Mouse (Mus musculus): Measurements from ENCODE around the gene Gm20388. TPM values are rescaled to one million over a fixed set of nuclear protein-coding genes. Genes with fewer than 3 reads are reported as not detected.
A peak's percentile ranks its signal among the peaks of the same experiment; 100 is the strongest.

Gene Gm20388
- polyA plus RNA-seq, 2 experiments, result 8.5 TPM; not detected in 1

DNA sequence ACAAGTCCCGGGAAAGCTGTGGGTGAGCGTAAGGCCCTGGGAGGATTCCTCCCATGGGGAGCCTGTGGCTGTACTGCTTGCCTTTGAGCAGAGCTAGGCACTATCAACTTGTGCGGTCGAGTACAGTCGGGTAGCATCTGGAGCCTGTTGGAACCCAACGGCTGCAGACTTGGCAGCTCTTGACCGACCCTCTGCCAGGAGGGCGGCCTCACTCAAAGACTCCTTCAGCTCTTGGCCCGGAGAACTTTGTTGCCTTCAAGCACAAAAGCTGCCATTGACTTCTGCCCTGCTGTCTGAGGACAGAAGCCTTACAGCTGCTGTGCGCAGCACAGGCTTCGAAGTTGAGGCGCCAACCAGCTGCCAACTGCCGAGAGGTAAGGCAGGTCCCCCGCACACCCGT lies 1618.1 kb downstream of the Gm20388 start:
- DNase-seq (ENCODE audit: low read depth in 3 of 3, low spot score in 3 of 3) (no peak), ATAC-seq (ENCODE audit: insufficient read depth) (no peak)
- Histone ChIP-seq H3K4me2 (ENCODE audit: low read depth) (no peak overlapping the region), H3K36me3 (replicated peaks; ENCODE audit: control insufficient read depth, insufficient read depth, low read depth) (no peaks in the 10 kb centered on the region), H3K4me1 (replicated peaks; ENCODE audit: control insufficient read depth in 2 of 2, insufficient read depth in 2 of 2, low read length in 1 of 2) (no peaks in the 10 kb centered on the region), H3K9ac (replicated peaks) (no peak overlapping the region), H3K9me3 (ENCODE audit: control insufficient read depth, low read length) (no peaks in the 10 kb centered on the region), H3K27me3 (ENCODE audit: control insufficient read depth, insufficient read depth, low read length) (no peaks in the 10 kb centered on the region), H3K4me3 (ENCODE audit: insufficient read depth in 1 of 2, low read depth in 2 of 2, low read length in 2 of 2) (no peak overlapping the region), H3K27ac (no peak overlapping the region)
- WGBS (ENCODE audit: insufficient replicate concordance), result 76% methylated on average over 15 of the region's 15 CpGs
- TF ChIP-seq EP300 (IDR thresholded peaks at IDR 0.05; ENCODE audit: low read depth), result no peak
- TF ChIP-seq CTCF (IDR thresholded peaks at IDR 0.05; ENCODE audit: low read depth), result no peak

DNA sequence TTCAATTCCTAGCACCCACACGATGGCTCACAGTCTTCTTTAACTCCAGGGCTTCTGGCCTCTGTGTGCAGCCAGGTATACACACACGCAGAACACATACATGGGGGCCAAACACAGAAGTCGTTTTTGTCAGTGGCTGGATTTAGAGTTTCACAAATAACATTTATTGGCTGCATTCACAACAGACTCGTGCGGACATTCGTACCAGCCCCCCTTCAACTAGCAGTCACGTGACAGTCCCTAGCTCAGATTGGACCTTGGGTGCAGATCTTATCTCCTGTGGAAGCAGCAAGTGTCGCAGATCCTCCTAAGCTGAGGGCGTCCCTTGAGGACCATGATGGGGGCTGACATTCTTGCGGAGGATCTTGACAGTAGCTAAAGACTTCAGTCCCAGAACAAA lies 1620.0 kb downstream of the Gm20388 start:
- no peak for DNase-seq (ENCODE audit: low read depth in 3 of 3, low spot score in 3 of 3)
- ATAC-seq (ENCODE audit: insufficient read depth), result no peak
- Histone ChIP-seq H3K36me3 (replicated peaks; ENCODE audit: control insufficient read depth, insufficient read depth, low read depth) (no peaks in the 10 kb centered on the region), H3K27me3 (ENCODE audit: control insufficient read depth, insufficient read depth, low read length) (no peaks in the 10 kb centered on the region), H3K4me2 (ENCODE audit: low read depth) (no peak overlapping the region), H3K4me3 (ENCODE audit: insufficient read depth in 1 of 2, low read depth in 2 of 2, low read length in 2 of 2) (no peak overlapping the region), H3K27ac (no peak overlapping the region), H3K4me1 (replicated peaks; ENCODE audit: control insufficient read depth in 2 of 2, insufficient read depth in 2 of 2, low read length in 1 of 2) (no peaks in the 10 kb centered on the region), H3K9ac (replicated peaks) (no peak overlapping the region), H3K9me3 (ENCODE audit: control insufficient read depth, low read length) (no peaks in the 10 kb centered on the region)
- 66% methylated on average over 10 of the region's 10 CpGs for WGBS (ENCODE audit: insufficient replicate concordance)
- TF ChIP-seq CTCF (IDR thresholded peaks at IDR 0.05; ENCODE audit: low read depth), result no peak
- no peak for TF ChIP-seq EP300 (IDR thresholded peaks at IDR 0.05; ENCODE audit: low read depth)

DNA sequence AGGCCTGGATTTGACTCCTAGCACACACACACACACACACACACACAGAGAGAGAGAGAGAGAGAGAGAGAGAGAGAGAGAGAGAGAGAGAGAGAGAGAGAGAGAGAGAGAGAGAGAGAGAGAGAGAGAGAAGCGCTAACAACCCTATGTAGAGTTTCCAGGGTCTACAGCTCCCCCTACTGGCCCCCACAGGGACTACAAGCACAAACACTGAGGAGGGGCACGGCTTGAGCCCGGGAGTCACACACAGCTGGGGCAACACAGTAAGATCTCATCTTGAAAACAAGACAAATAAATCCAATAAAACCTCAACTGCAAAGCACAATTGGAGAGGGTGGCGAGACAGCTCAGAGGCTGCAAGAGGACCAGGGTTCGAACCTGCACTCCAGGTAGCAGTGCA lies 1621.7 kb downstream of the Gm20388 start:
- Histone ChIP-seq H3K9me3 (ENCODE audit: control insufficient read depth, low read length) (no peaks in the 10 kb centered on the region), H3K4me2 (ENCODE audit: low read depth) (no peak overlapping the region), H3K4me1 (replicated peaks; ENCODE audit: control insufficient read depth in 2 of 2, insufficient read depth in 2 of 2, low read length in 1 of 2) (no peaks in the 10 kb centered on the region), H3K4me3 (ENCODE audit: insufficient read depth in 1 of 2, low read depth in 2 of 2, low read length in 2 of 2) (no peak overlapping the region), H3K27me3 (ENCODE audit: control insufficient read depth, insufficient read depth, low read length) (no peaks in the 10 kb centered on the region), H3K9ac (replicated peaks) (no peak overlapping the region), H3K27ac (no peak overlapping the region), H3K36me3 (replicated peaks; ENCODE audit: control insufficient read depth, insufficient read depth, low read depth) (no peaks in the 10 kb centered on the region)
- peak; percentile 81 for TF ChIP-seq CTCF (IDR thresholded peaks at IDR 0.05; ENCODE audit: low read depth)
- no peak for TF ChIP-seq EP300 (IDR thresholded peaks at IDR 0.05; ENCODE audit: low read depth)
- 38% methylated on average over 5 of the region's 5 CpGs for WGBS (ENCODE audit: insufficient replicate concordance)
- ATAC-seq (ENCODE audit: insufficient read depth), result no peak
- DNase-seq (ENCODE audit: low read depth in 3 of 3, low spot score in 3 of 3), result no peak

DNA sequence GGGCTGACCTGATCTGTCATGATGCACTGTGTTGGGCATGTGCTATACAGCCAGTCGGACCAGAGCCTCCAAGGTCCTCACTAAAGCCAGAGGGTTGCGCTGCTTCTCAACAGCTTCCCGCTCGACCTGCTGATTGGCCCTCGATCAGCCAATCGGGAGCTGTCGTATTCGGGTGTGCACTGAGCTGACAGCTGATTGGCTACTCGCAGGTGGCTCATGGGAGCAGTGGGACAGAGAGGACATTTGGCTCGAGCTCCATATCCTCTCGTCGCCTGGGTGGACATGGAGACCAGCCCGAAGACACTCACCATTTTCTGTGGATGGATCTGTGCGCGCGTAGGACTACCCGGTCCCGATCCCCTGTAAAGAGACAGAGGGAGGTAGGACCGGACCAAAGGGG lies 1631.2 kb downstream of the Gm20388 start:
- Histone ChIP-seq H3K9ac (replicated peaks) (no peak overlapping the region), H3K4me2 (ENCODE audit: low read depth) (no peak overlapping the region), H3K36me3 (replicated peaks; ENCODE audit: control insufficient read depth, insufficient read depth, low read depth) (no peaks in the 10 kb centered on the region), H3K27me3 (ENCODE audit: control insufficient read depth, insufficient read depth, low read length) (no peaks in the 10 kb centered on the region), H3K4me3 (ENCODE audit: insufficient read depth in 1 of 2, low read depth in 2 of 2, low read length in 2 of 2) (no peak overlapping the region), H3K27ac (no peak overlapping the region), H3K4me1 (replicated peaks; ENCODE audit: control insufficient read depth in 2 of 2, insufficient read depth in 2 of 2, low read length in 1 of 2) (no peaks in the 10 kb centered on the region), H3K9me3 (ENCODE audit: control insufficient read depth, low read length) (no peaks in the 10 kb centered on the region)
- no peak for TF ChIP-seq EP300 (IDR thresholded peaks at IDR 0.05; ENCODE audit: low read depth)
- no peak for TF ChIP-seq CTCF (IDR thresholded peaks at IDR 0.05; ENCODE audit: low read depth)
- no peak for ATAC-seq (ENCODE audit: insufficient read depth)
- no peak for DNase-seq (ENCODE audit: low read depth in 3 of 3, low spot score in 3 of 3)
- WGBS (ENCODE audit: insufficient replicate concordance), result 61% methylated on average over 19 of the region's 19 CpGs

DNA sequence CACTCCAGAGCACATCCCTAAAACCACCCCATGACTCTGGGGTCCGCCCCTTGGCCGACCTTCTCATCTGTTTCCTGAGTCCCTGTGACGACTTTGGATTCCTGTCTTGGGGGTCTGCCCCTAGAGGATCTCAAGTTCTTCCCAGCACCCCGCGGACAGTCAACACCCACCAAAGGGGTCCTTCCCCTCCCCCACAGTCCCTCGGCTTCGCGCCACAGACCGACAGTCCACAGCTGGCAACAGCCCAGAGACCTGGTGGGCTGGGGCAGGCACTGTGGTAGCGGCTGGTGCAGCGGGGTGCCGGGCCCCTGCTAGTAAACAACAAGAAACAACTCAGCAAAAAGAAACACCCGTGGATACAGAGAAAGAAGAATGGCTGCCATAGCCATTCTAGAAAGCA lies 1632.3 kb downstream of the Gm20388 start:
- ATAC-seq (ENCODE audit: insufficient read depth), result no peak

More for the DNA sequence above, 1632.3 kb downstream of the Gm20388 start:
- no peaks in the 10 kb centered on the region for H3K36me3 ChIP-seq (replicated peaks; ENCODE audit: control insufficient read depth, insufficient read depth, low read depth)
- 50% methylated on average over 13 of the region's 13 CpGs for WGBS (ENCODE audit: insufficient replicate concordance)
- no peaks in the 10 kb centered on the region for H3K27me3 ChIP-seq (ENCODE audit: control insufficient read depth, insufficient read depth, low read length)
- no peak overlapping the region for H3K9ac ChIP-seq (replicated peaks)
- no peaks in the 10 kb centered on the region for H3K9me3 ChIP-seq (ENCODE audit: control insufficient read depth, low read length)
- no peak overlapping the region for H3K27ac ChIP-seq
- no peak for DNase-seq (ENCODE audit: low read depth in 3 of 3, low spot score in 3 of 3)
- TF ChIP-seq EP300 (IDR thresholded peaks at IDR 0.05; ENCODE audit: low read depth) (no peak), CTCF (IDR thresholded peaks at IDR 0.05; ENCODE audit: low read depth) (no peak)
- H3K4me3 ChIP-seq (ENCODE audit: insufficient read depth in 1 of 2, low read depth in 2 of 2, low read length in 2 of 2), result no peak overlapping the region
- H3K4me1 ChIP-seq (replicated peaks; ENCODE audit: control insufficient read depth in 2 of 2, insufficient read depth in 2 of 2, low read length in 1 of 2), result no peaks in the 10 kb centered on the region
- H3K4me2 ChIP-seq (ENCODE audit: low read depth), result no peak overlapping the region

Data from liver, embryonic 14.5 days (tissue).